Mouse (Mus musculus) testis, adult 2 months (tissue): ENCODE data around the gene H3f3a.

Source experiments
- CTCF ChIP-seq: fragments of 200-500 bp; IDR thresholded peaks from 2 replicates; pipeline ENCODE4 v1.5.1; 2012; ENCODE audit warnings: low read depth, mild to moderate bottlenecking, inconsistent platforms, low read length, moderate library complexity; ENCODE audit not compliant: control insufficient read depth, insufficient read depth, insufficient replicate concordance
- POLR2A ChIP-seq: fragments of 200-500 bp; IDR thresholded peaks from 2 replicates; pipeline ENCODE4 v1.6.1; 2012; ENCODE audit warnings: low read depth, mild to moderate bottlenecking, inconsistent platforms, low read length, moderate library complexity; ENCODE audit not compliant: control insufficient read depth

GRCm38 (mm10) chr1:180762180-180762579 lies 51.6 kb downstream of the H3f3a start:
- TF ChIP-seq POLR2A (no peak), CTCF (no peak)
